Mouse (Mus musculus): ENCODE measurements around the gene Mycn.

The Mycn gene

DNA sequence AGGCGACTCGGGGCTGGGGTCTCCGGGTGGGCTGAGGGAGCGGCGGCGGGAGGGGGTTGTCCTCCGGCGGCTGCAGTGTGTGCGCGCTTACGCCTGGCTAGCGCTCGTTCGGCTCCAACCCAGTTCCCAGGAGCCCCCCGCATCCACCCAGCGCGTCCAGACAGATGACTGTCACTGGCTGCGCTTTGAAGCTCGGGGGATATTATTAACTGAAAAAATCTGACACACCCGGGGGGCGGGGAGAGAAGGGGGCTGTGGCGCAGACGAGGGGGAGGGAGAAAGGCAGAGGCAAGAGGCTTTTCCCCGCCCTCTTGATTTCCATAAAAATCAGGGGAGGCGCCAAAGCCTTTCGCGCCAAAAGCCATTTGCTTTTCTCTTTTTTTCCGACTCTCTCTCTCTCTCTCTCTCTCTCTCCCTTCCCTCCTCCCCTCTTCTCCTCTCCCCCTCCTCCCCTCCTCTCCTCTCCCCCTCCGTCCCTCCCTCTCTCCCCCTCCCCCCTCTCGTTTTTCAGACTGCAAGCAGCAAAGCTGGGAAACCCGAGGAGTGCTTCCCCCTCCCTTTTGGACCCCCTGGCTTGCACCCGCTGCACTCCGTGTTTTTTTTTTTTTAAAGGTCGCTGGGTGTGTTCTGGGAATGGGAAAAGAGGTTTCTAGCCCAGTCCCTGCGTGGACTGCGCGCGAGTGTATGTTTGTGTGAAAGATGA lies at the start of gene Mycn:
Gene Mycn, minus strand, starts transcription at position 254 of the 703 bp plus-strand sequence.
- in situ Hi-C loops (cut with MboI, MseI), result no loop called here

DNA sequence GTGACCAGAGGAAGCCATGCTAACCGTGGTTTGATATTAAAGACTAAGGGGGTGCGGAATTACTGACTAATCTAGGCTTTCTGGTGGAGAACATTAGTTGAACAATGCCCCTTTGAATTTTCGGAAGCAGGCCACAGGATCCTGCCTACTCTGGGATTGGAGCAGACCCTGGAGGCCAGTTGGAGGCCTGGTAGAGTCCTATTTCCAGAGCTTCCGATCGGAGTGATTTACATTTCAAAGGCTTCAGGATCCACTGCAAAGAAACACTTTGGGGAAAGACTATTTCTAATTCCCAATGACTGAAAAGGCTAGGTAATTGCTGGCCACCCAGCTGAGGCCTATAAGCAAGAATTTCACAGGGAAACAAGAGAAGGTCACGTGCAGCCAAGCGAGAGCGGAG lies 45.7 kb upstream of the Mycn start:
- in situ Hi-C loops (cut with MboI, MseI), result no loop called here

DNA sequence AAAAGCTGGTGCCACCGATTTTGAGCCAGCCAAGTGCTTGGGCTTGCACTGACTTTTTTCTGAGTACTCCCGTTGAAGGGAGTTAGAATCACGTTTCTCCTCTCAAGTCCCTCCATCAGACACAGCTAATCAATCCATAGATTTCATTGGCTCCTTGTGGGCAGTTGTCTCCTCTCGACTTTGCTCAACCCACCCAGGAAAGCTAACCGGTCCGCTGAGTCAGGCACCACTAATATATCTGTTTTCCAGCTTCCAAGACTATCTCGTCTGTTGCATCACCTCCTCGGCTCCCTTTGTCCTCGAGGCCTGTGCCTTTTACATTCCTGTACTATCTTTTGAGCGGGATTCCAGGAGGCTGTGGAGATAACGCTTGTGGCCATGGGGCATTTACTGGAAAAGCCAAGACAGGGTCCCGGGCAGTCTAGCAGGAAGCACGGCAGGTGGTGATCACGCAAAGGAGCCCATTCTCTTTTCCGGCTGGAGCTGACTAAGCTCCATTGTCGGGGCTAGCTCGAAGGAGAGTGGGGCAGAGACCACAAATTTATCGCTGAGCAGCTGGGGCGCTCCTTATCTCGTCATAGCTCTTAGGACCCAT lies 45.0 kb upstream of the Mycn start:
- in situ Hi-C loops (cut with MboI, MseI), result no loop called here

- in situ Hi-C loops (cut with MboI, MseI), result no loop called here
Observed at GRCm38 (mm10) chr12:12983032-12983431, 41.3 kb upstream of the Mycn start.

GRCm38 (mm10) chr12:12975397-12975796 lies 33.7 kb upstream of the Mycn start:
- in situ Hi-C loops (cut with MboI, MseI), result no loop called here

DNA sequence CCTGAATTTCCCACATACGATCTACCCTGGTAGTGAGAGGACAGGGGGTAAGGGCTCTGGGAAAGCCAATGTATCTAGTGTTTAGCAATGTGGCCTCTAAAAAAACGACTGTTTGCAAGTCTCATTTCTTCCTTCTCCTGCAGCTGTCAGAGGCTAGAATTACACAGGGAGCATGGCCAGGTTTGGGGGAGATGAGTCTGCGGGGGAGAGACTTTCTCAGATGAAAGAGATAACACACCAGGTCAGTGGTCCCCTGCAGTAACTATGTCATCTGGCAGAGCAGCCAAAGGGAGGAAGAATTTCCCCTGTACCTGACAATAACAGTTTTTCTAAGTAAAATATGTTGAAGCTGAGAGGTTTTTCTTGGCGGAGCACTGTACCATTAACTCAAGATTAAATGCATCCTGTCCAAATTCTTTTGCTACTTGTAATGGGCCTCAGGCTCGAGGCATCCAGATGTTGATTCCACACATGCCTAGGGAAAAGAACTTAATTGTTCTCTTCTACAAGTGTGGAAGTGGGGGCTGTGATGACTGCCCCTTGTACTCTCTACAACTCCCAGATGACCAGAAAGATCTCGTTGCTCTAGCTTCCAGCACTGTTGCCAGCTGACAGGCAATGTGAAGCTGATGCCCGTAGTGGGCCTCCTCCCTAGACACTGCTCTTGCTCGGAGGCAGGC lies 31.2 kb upstream of the Mycn start:
- in situ Hi-C loops (cut with MboI, MseI), result loop anchor here (25.0 kb wide), 1 partner anchor 786 kb away; no protein-coding TSS in a partner anchor

GRCm38 (mm10) chr12:12967946-12968345 lies 26.2 kb upstream of the Mycn start:
- in situ Hi-C loops (cut with MboI, MseI), result loop anchor here (25.0 kb wide), 1 partner anchor 781 kb away; no protein-coding TSS in a partner anchor

DNA sequence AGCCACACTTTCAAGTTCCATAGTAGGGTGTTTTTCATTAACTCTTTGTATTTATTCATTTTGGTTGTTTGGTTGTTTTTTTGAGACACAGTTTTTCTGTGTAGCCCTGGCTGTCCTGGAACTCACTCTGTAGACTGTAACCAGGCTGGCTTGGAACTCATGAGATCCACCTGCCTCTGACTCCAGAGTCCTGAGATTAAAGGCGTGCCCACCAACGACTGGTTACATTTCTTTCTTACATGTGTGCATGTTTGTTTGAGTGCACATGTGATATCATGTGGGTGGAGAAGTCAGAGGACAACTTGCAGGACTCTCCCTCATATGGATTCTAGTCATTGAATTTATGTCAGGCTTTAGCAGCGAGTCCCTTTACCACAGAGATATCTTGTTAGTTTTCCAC lies 23.1 kb upstream of the Mycn start:
- in situ Hi-C loops (cut with MboI, MseI), result loop anchor here (25.0 kb wide), 1 partner anchor 778 kb away; no protein-coding TSS in a partner anchor

GRCm38 (mm10) chr12:12947606-12948005 lies 5.9 kb upstream of the Mycn start:
- in situ Hi-C loops (cut with MboI, MseI), result loop anchor here (5.0 kb wide), 1 partner anchor 525 kb away; no protein-coding TSS in a partner anchor

DNA sequence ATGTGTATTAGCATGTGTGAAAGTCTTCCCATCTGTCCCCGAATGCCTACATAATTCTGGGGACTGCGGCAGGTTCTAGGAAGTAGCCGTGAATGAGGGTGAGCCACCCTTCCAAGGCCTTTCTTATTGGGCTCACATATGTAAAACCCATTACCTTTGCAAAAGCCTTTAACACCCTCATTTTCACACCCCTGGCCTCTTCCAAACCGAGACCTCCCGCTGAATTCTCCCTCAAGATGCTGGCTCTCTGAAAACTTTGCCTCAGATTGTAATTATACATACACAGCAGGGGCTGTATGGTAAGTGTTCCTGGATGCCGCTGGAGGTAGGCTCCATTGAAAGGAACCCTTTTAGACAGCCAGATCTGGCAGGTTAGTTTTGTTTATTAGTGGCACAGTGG lies 1.6 kb upstream of the Mycn start:
- in situ Hi-C loops (cut with MboI, MseI), result no loop called here

- in situ Hi-C loops (cut with MboI, MseI), result no loop called here
Observed at GRCm38 (mm10) chr12:12942364-12943050, 793 bp upstream of the Mycn start.

DNA sequence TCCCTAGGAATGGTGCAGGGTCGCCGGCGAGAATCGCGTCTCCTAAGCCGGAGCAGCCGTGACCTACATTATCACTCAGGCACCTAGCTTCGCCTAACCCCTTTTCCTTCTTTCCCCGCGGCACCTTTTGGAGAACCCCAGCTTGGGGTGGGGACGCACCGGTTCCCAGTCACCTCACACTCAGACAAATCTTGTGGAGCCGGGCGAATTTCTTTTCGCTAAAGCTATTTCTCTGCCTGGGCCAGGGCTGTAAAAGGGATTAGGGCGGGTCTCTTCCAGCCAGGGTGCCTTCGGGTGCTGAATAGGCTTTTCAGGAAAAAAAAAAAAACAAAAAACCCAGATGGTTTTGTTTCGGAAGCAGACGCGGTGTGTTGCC lies 597 bp downstream of the Mycn start:
- in situ Hi-C loops (cut with MboI, MseI), result no loop called here

GRCm38 (mm10) chr12:12940466-12941128 lies 1.1 kb downstream of the Mycn start:
- in situ Hi-C loops (cut with MboI, MseI), result no loop called here

- in situ Hi-C loops (cut with MboI, MseI), result no loop called here
Observed at GRCm38 (mm10) chr12:12939581-12940465, 1.9 kb downstream of the Mycn start.

- in situ Hi-C loops (cut with MboI, MseI), result no loop called here
Observed at GRCm38 (mm10) chr12:12938850-12939249, 2.9 kb downstream of the Mycn start.

- in situ Hi-C loops (cut with MboI, MseI), result no loop called here
Observed at GRCm38 (mm10) chr12:12938361-12938760, 3.4 kb downstream of the Mycn start.

DNA sequence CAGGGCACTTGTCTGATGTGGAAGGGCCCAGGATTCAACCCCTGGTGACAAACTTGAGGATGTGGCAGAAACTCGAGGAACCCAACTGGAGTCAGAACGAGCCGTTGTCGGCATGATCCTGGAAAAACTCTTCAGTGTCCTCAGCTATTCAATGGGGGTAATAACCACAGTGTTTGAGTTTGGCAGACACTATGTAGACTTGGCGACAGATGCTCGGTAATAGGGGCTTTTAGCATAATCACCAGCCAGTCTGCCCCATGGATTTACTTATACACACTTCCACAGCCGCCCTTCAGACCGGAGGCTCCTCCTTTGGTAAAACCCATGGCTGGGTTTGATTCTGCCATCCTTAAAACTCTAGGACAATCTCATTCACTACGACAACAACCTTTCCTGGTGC lies 4.0 kb downstream of the Mycn start:
- in situ Hi-C loops (cut with MboI, MseI), result no loop called here

DNA sequence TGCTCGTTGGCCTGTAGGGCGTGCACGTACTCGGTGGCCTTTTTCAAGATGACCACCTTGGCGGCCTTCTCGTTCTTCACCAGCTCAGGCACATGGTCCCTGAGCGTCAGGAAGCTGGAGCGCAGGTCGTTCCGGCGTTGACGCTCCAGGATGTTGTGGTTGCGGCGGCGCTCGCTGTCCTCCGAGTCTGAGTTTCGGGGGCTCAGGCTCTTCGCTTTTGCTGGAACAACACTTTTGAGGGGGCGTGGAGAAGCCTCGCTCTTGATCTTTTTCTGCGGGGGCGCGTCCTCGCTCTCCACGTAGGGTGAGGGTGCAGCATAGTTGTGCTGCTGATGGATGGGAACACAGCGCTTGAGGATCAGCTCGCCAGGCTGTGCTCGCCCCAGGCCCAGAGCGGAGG lies 4.6 kb downstream of the Mycn start:
- in situ Hi-C loops (cut with MboI, MseI), result no loop called here

DNA sequence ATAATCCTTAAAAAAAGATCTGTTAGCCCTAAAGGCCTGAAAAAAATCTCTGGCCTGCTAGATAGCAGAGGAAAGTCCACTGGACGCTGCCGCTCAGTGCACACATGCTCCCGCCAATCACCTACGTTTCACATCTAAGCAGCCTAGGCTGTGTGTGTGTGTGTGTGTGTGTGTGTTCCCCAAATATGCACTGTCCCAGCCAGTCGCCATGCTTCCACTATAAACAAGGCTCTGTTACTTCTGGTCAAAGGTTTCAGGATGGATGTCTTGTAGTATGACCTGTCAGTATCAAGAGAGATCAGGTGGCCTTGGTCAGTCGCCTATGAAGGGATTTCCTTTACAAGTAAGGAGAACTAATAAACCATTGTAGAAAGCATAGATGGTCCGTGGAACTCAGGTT lies 9.5 kb downstream of the Mycn start:
- in situ Hi-C loops (cut with MboI, MseI), result no loop called here

GRCm38 (mm10) chr12:12928239-12928638 lies 13.5 kb downstream of the Mycn start:
- in situ Hi-C loops (cut with MboI, MseI), result no loop called here

Measured in regulatory T cell (primary cell).